Mouse (Mus musculus): ENCODE measurements at regions not wholly inside any gene's neighbourhood (a gene's known extent, or its start where the extent isn't known, plus 50 kb on each side); places are given as distances from the start of the nearest gene placed in this dataset.
A peak's percentile ranks its signal among the peaks of the same experiment; 100 is the strongest.

GRCm38 (mm10) chr16:76167651-76168050 is 145.6 kb upstream of the Samsn1 start:
- Histone ChIP-seq H3K27ac (ENCODE audit: control insufficient read depth, insufficient read depth, low read depth, low read length, poor library complexity) (no peak overlapping the region), H3K4me3 (replicated peaks; ENCODE audit: control insufficient read depth, low read depth, low read length) (no peak overlapping the region), H3K4me1 (ENCODE audit: control insufficient read depth, insufficient read depth, low read length) (no peaks in the 10 kb centered on the region)
- WGBS = 61% methylated on average over 2 of the region's 2 CpGs
- TF ChIP-seq POLR2A (IDR thresholded peaks at IDR 0.05; ENCODE audit: borderline replicate concordance, control insufficient read depth, low read depth, low read length) = no peak
- no peak for TF ChIP-seq CTCF (IDR thresholded peaks at IDR 0.05; ENCODE audit: control insufficient read depth, insufficient read depth, low read length)

- Histone ChIP-seq H3K4me3 (replicated peaks; ENCODE audit: control insufficient read depth, low read depth, low read length) (no peak overlapping the region), H3K27ac (ENCODE audit: control insufficient read depth, insufficient read depth, low read depth, low read length, poor library complexity) (no peak overlapping the region), H3K4me1 (ENCODE audit: control insufficient read depth, insufficient read depth, low read length) (no peaks in the 10 kb centered on the region)
- 79% methylated on average over 5 of the region's 5 CpGs for WGBS
- no peak for TF ChIP-seq CTCF (IDR thresholded peaks at IDR 0.05; ENCODE audit: control insufficient read depth, insufficient read depth, low read length)
- no peak for TF ChIP-seq POLR2A (IDR thresholded peaks at IDR 0.05; ENCODE audit: borderline replicate concordance, control insufficient read depth, low read depth, low read length)
These were observed 138.8 kb upstream of the Samsn1 start for GRCm38 (mm10) chr16:76160879-76161278.

- TF ChIP-seq POLR2A (IDR thresholded peaks at IDR 0.05; ENCODE audit: borderline replicate concordance, control insufficient read depth, low read depth, low read length) (no peak), CTCF (IDR thresholded peaks at IDR 0.05; ENCODE audit: control insufficient read depth, insufficient read depth, low read length) (no peak)
- Histone ChIP-seq H3K4me3 (replicated peaks; ENCODE audit: control insufficient read depth, low read depth, low read length) (no peak overlapping the region), H3K27ac (ENCODE audit: control insufficient read depth, insufficient read depth, low read depth, low read length, poor library complexity) (no peak overlapping the region), H3K4me1 (ENCODE audit: control insufficient read depth, insufficient read depth, low read length) (no peaks in the 10 kb centered on the region)
- WGBS = 84% methylated on average over 7 of the region's 7 CpGs
These were observed 136.5 kb upstream of the Samsn1 start for GRCm38 (mm10) chr16:76158585-76158984.

GRCm38 (mm10) chr16:76153766-76154525 is 131.9 kb upstream of the Samsn1 start:
- no peak overlapping the region for H3K27ac ChIP-seq (ENCODE audit: control insufficient read depth, insufficient read depth, low read depth, low read length, poor library complexity)
- H3K4me1 ChIP-seq (ENCODE audit: control insufficient read depth, insufficient read depth, low read length) = no peaks in the 10 kb centered on the region
- 87% methylated on average over 12 of the region's 12 CpGs for WGBS
- no peak overlapping the region for H3K4me3 ChIP-seq (replicated peaks; ENCODE audit: control insufficient read depth, low read depth, low read length)
- no peak for TF ChIP-seq CTCF (IDR thresholded peaks at IDR 0.05; ENCODE audit: control insufficient read depth, insufficient read depth, low read length)
- TF ChIP-seq POLR2A (IDR thresholded peaks at IDR 0.05; ENCODE audit: borderline replicate concordance, control insufficient read depth, low read depth, low read length) = no peak

GRCm38 (mm10) chr16:76149581-76149980 is 127.5 kb upstream of the Samsn1 start:
- no peak overlapping the region for H3K27ac ChIP-seq (ENCODE audit: control insufficient read depth, insufficient read depth, low read depth, low read length, poor library complexity)
- WGBS = 64% methylated on average over 5 of the region's 5 CpGs
- no peak for TF ChIP-seq CTCF (IDR thresholded peaks at IDR 0.05; ENCODE audit: control insufficient read depth, insufficient read depth, low read length)
- no peak for TF ChIP-seq POLR2A (IDR thresholded peaks at IDR 0.05; ENCODE audit: borderline replicate concordance, control insufficient read depth, low read depth, low read length)
- H3K4me3 ChIP-seq (replicated peaks; ENCODE audit: control insufficient read depth, low read depth, low read length) = no peak overlapping the region
- no peaks in the 10 kb centered on the region for H3K4me1 ChIP-seq (ENCODE audit: control insufficient read depth, insufficient read depth, low read length)

GRCm38 (mm10) chr16:76133892-76134291 is 111.8 kb upstream of the Samsn1 start:
- no peak overlapping the region for H3K4me3 ChIP-seq (replicated peaks; ENCODE audit: control insufficient read depth, low read depth, low read length)
- TF ChIP-seq POLR2A (IDR thresholded peaks at IDR 0.05; ENCODE audit: borderline replicate concordance, control insufficient read depth, low read depth, low read length) (no peak), CTCF (IDR thresholded peaks at IDR 0.05; ENCODE audit: control insufficient read depth, insufficient read depth, low read length) (no peak)
- 64% methylated on average over 2 of the region's 2 CpGs for WGBS

GRCm38 (mm10) chr16:76130486-76130885 is 108.4 kb upstream of the Samsn1 start:
- Histone ChIP-seq H3K4me3 (replicated peaks; ENCODE audit: control insufficient read depth, low read depth, low read length) (no peak overlapping the region), H3K27ac (ENCODE audit: control insufficient read depth, insufficient read depth, low read depth, low read length, poor library complexity) (no peak overlapping the region), H3K4me1 (ENCODE audit: control insufficient read depth, insufficient read depth, low read length) (no peaks in the 10 kb centered on the region)
- no peak for TF ChIP-seq CTCF (IDR thresholded peaks at IDR 0.05; ENCODE audit: control insufficient read depth, insufficient read depth, low read length)
- no peak for TF ChIP-seq POLR2A (IDR thresholded peaks at IDR 0.05; ENCODE audit: borderline replicate concordance, control insufficient read depth, low read depth, low read length)
- 81% methylated on average over 9 of the region's 9 CpGs for WGBS

More at GRCm38 (mm10) chr16:76133892-76134291, 111.8 kb upstream of the Samsn1 start:
- H3K4me1 ChIP-seq (ENCODE audit: control insufficient read depth, insufficient read depth, low read length) = no peaks in the 10 kb centered on the region
- H3K27ac ChIP-seq (ENCODE audit: control insufficient read depth, insufficient read depth, low read depth, low read length, poor library complexity) = no peak overlapping the region

GRCm38 (mm10) chr16:76129982-76130381 is 107.9 kb upstream of the Samsn1 start:
- H3K4me3 ChIP-seq (replicated peaks; ENCODE audit: control insufficient read depth, low read depth, low read length) = no peak overlapping the region
- H3K4me1 ChIP-seq (ENCODE audit: control insufficient read depth, insufficient read depth, low read length) = no peaks in the 10 kb centered on the region
- H3K27ac ChIP-seq (ENCODE audit: control insufficient read depth, insufficient read depth, low read depth, low read length, poor library complexity) = no peak overlapping the region
- 76% methylated on average over 2 of the region's 2 CpGs for WGBS
- TF ChIP-seq POLR2A (IDR thresholded peaks at IDR 0.05; ENCODE audit: borderline replicate concordance, control insufficient read depth, low read depth, low read length) = no peak
- peak; percentile 63 for TF ChIP-seq CTCF (IDR thresholded peaks at IDR 0.05; ENCODE audit: control insufficient read depth, insufficient read depth, low read length)

Data from bone marrow, adult 2 months (tissue).